Mouse (Mus musculus) hematopoietic stem cell, adult 5-6 weeks (primary cell): ENCODE results near the gene Ppargc1a. TPM values are rescaled to one million over a fixed set of nuclear protein-coding genes. Genes with fewer than 3 reads are reported as not detected.

Experiments used
- ATAC-seq, 2 experiments: fragments of 125-278 bp in 1 of 2; replicated peaks in 1 of 2; 2 replicates each; pipeline ENCODE4 v1.8.0; 2016 to 2017; ENCODE audit warnings: inconsistent platforms in 2 of 2, mild to moderate bottlenecking in 2 of 2, moderate number of reproducible peaks in 2 of 2, low read depth in 1 of 2, moderate TSS enrichment in 1 of 2; ENCODE audit not compliant: low FRiP score in 2 of 2, poor library complexity in 2 of 2, severe bottlenecking in 2 of 2, insufficient read depth in 1 of 2, low TSS enrichment in 1 of 2
- total RNA-seq: library from RNA; stranded (forward); fragments of 172-1452, 232-1000 nt; gene quantifications from 2 replicates; pipeline ENCODE4 v1.2.3, GENCODE M21; 2017

Ppargc1a gene
- total RNA-seq = 2.7 and 3.6 TPM in 2 replicates

GRCm38 (mm10) chr5:51567659-51568058 is at the start of gene Ppargc1a:
Ppargc1a (minus strand) TSS chr5:51567726.
- no peak for ATAC-seq

GRCm38 (mm10) chr5:51616877-51617276 is 49.4 kb upstream of the Ppargc1a start:
- no peak for ATAC-seq

- no peak for ATAC-seq
Measured at GRCm38 (mm10) chr5:51612049-51612448, 44.5 kb upstream of the Ppargc1a start.

- ATAC-seq = no peak
Measured at GRCm38 (mm10) chr5:51607686-51608480, 40.4 kb upstream of the Ppargc1a start.

- ATAC-seq = no peak
Measured at GRCm38 (mm10) chr5:51599549-51599948, 32.0 kb upstream of the Ppargc1a start.

GRCm38 (mm10) chr5:51595644-51596043 is 28.1 kb upstream of the Ppargc1a start:
- no peak for ATAC-seq

GRCm38 (mm10) chr5:51592206-51592605 is 24.7 kb upstream of the Ppargc1a start:
- ATAC-seq = 0 out of 4 replicates have a peak, but pooled peaks of 1 of the 2 experiments have one; percentile 19

GRCm38 (mm10) chr5:51591537-51592154 is 24.1 kb upstream of the Ppargc1a start:
- ATAC-seq = no peak

GRCm38 (mm10) chr5:51586187-51586586 is 18.7 kb upstream of the Ppargc1a start:
- ATAC-seq = no peak

GRCm38 (mm10) chr5:51584987-51585386 is 17.5 kb upstream of the Ppargc1a start:
- peak; percentile 89 to 93 for ATAC-seq

GRCm38 (mm10) chr5:51584186-51584585 is 16.7 kb upstream of the Ppargc1a start:
- no peak for ATAC-seq

- no peak for ATAC-seq
Measured at GRCm38 (mm10) chr5:51583632-51584031, 16.1 kb upstream of the Ppargc1a start.

GRCm38 (mm10) chr5:51583030-51583429 is 15.5 kb upstream of the Ppargc1a start:
- no peak for ATAC-seq

GRCm38 (mm10) chr5:51582618-51583017 is 15.1 kb upstream of the Ppargc1a start:
- no peak for ATAC-seq

- 0 out of 4 replicates have a peak, but pooled peaks of 1 of the 2 experiments have one; percentile 17 for ATAC-seq
Measured at GRCm38 (mm10) chr5:51577594-51577993, 10.1 kb upstream of the Ppargc1a start.

- no peak for ATAC-seq
Measured at GRCm38 (mm10) chr5:51573770-51574169, 6.2 kb upstream of the Ppargc1a start.

- no peak for ATAC-seq
Measured at GRCm38 (mm10) chr5:51568198-51568690, 718 bp upstream of the Ppargc1a start.

- ATAC-seq = no peak
Measured at GRCm38 (mm10) chr5:51565672-51566071, 1.9 kb downstream of the Ppargc1a start.
